Mouse (Mus musculus) forebrain, embryonic 12.5 days (tissue): Measurements from ENCODE around the gene Sipa1l3. TPM values are rescaled to one million over a fixed set of nuclear protein-coding genes. Genes with fewer than 3 reads are reported as not detected.

ENCODE experiments used
- ATAC-seq: fragments of 200-750 bp; cut with Nextera tagmentation; 2 replicates; pipeline ENCODE4 v1.8.0; 2017; ENCODE audit warnings: moderate TSS enrichment; ENCODE audit not compliant: low FRiP score
- H3K27ac ChIP-seq: fragments of 300-500 bp; sonication (generic); 2 replicates; pipeline ENCODE4 v1.5.1; 2016; ENCODE audit warnings: mild to moderate bottlenecking
- H3K27me3 ChIP-seq: fragments of 300-500 bp; sonication (generic); 2 replicates; pipeline ENCODE4 v1.6.1; 2016; ENCODE audit warnings: mild to moderate bottlenecking
- H3K36me3 ChIP-seq: fragments of 300-500 bp; sonication (generic); replicated peaks from 2 replicates; pipeline ENCODE4 v1.6.1; 2016; ENCODE audit warnings: mild to moderate bottlenecking
- H3K4me1 ChIP-seq: fragments of 300-500 bp; sonication (generic); 2 replicates; pipeline ENCODE4 v1.6.1; 2016
- H3K4me2 ChIP-seq: fragments of 300-500 bp; sonication (generic); 2 replicates; pipeline ENCODE4 v1.6.1; 2016; ENCODE audit warnings: mild to moderate bottlenecking, moderate library complexity
- H3K4me3 ChIP-seq: fragments of 300-500 bp; sonication (generic); replicated peaks from 2 replicates; pipeline ENCODE4 v1.5.1; 2016; ENCODE audit warnings: mild to moderate bottlenecking
- H3K9ac ChIP-seq: fragments of 300-500 bp; sonication (generic); 2 replicates; pipeline ENCODE4 v1.6.1; 2016; ENCODE audit warnings: mild to moderate bottlenecking
- H3K9me3 ChIP-seq: fragments of 300-500 bp; sonication (generic); 2 replicates; pipeline ENCODE4 v1.6.1; 2016
- WGBS: fragments of 180-500 bp; shearing (Covaris S2); methylation state at CpG from one replicate; pipeline ENCODE4 v1.1.7; 2016; 5-methylcytosine and 5-hydroxymethylcytosine counted together
- polyA plus RNA-seq: library from polyadenylated mRNA; unstranded; fragments of >200 nt; fragmentation: Nextera tagmentation; extraction: Ambion mirVana; gene quantifications from 2 replicates; pipeline ENCODE4 v1.2.1, GENCODE M21; 2016

Gene Sipa1l3
- polyA plus RNA-seq, 1 experiment from 2014 or later = 12.3 TPM

GRCm38 (mm10) chr7:29521841-29522575, 3.6 kb upstream of the Sipa1l3 start:
- no peak overlapping the region for H3K4me3 ChIP-seq
- H3K4me2 ChIP-seq = no peak overlapping the region
- no peak overlapping the region for H3K9ac ChIP-seq
- no peaks in the 10 kb centered on the region for H3K9me3 ChIP-seq
- H3K27ac ChIP-seq = 0 out of 2 replicates have a peak overlapping the region, but pooled peaks have one; percentile 25
- no peak for ATAC-seq
- H3K36me3 ChIP-seq = no peaks in the 10 kb centered on the region
- no peaks in the 10 kb centered on the region for H3K27me3 ChIP-seq
- WGBS = 59% methylated on average over 5 of the region's 5 CpGs
- H3K4me1 ChIP-seq = peaks cover 14% of the 10 kb centered on the region

GRCm38 (mm10) chr7:29521365-29521764, 2.9 kb upstream of the Sipa1l3 start:
- Histone ChIP-seq H3K27me3 (no peaks in the 10 kb centered on the region), H3K27ac (no peak overlapping the region), H3K4me3 (no peak overlapping the region), H3K9me3 (no peaks in the 10 kb centered on the region), H3K4me2 (no peak overlapping the region), H3K36me3 (no peaks in the 10 kb centered on the region), H3K4me1 (peaks cover 20% of the 10 kb centered on the region), H3K9ac (no peak overlapping the region)
- ATAC-seq = no peak
- 77% methylated on average over 5 of the region's 5 CpGs for WGBS

- Histone ChIP-seq H3K27me3 (no peaks in the 10 kb centered on the region), H3K27ac (no peak overlapping the region), H3K4me2 (no peak overlapping the region), H3K4me1 (peaks cover 24% of the 10 kb centered on the region), H3K9me3 (no peaks in the 10 kb centered on the region), H3K36me3 (no peaks in the 10 kb centered on the region), H3K4me3 (no peak overlapping the region), H3K9ac (no peak overlapping the region)
- WGBS = 83% methylated on average over 2 of the region's 2 CpGs
- ATAC-seq = no peak
Observed at GRCm38 (mm10) chr7:29520794-29521193, 2.4 kb upstream of the Sipa1l3 start.

- WGBS = 0% methylated on average over 19 of the region's 19 CpGs
- Histone ChIP-seq H3K4me1 (peaks cover 24% of the 10 kb centered on the region), H3K36me3 (no peaks in the 10 kb centered on the region), H3K27me3 (no peaks in the 10 kb centered on the region), H3K9me3 (no peaks in the 10 kb centered on the region), H3K9ac (peak overlapping the region; percentile 65), H3K4me2 (peak overlapping the region; percentile 84), H3K4me3 (peak overlapping the region; percentile 92), H3K27ac (peak overlapping the region; percentile 80; the same call in 1 of the 2 replicates)
- peak; percentile 16 for ATAC-seq
Observed at GRCm38 (mm10) chr7:29519211-29519550, 740 bp upstream of the Sipa1l3 start.

DNA sequence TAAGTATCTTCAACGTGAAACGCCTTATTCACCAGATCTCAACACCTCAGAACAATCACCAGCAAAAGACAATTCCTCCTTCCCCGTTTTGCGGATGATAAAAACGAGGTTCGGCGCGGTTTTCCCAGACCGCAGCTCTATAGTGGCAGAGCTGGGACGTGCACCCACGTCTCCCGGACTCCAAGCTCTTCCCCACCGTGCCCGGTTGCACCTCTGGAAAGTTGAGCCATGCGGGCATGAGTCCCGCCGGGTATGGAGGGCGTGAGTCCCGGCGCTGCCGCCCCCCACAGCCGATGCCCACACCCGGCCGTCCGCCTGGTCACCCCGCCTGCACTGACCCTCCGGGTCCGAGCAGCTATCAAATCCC, 404 bp downstream of the Sipa1l3 start:
- peak; percentile 55 for ATAC-seq
- H3K27ac ChIP-seq = peak overlapping the region; percentile 51; the same call in 1 of the 2 replicates
- under 1% methylated on average over 28 of the region's 28 CpGs for WGBS
- peaks cover 21% of the 10 kb centered on the region for H3K4me1 ChIP-seq
- peak overlapping the region; percentile 84 for H3K4me2 ChIP-seq
- peak overlapping the region; percentile 75 for H3K9ac ChIP-seq
- H3K9me3 ChIP-seq = no peaks in the 10 kb centered on the region
- H3K36me3 ChIP-seq = no peaks in the 10 kb centered on the region
- H3K4me3 ChIP-seq = peak overlapping the region; percentile 92
- H3K27me3 ChIP-seq = no peaks in the 10 kb centered on the region

GRCm38 (mm10) chr7:29517178-29517577, 1.3 kb downstream of the Sipa1l3 start:
- Histone ChIP-seq H3K27me3 (no peaks in the 10 kb centered on the region), H3K36me3 (no peaks in the 10 kb centered on the region), H3K27ac (no peak overlapping the region), H3K9me3 (no peaks in the 10 kb centered on the region), H3K4me3 (peak overlapping the region; percentile 92), H3K9ac (no peak overlapping the region; the same call in 1 of the 2 replicates), H3K4me1 (peaks cover 21% of the 10 kb centered on the region), H3K4me2 (peak overlapping the region; percentile 84)
- no peak for ATAC-seq
- WGBS = 67% methylated on average over 5 of the region's 5 CpGs

- Histone ChIP-seq H3K27me3 (no peaks in the 10 kb centered on the region), H3K4me1 (peaks cover 36% of the 10 kb centered on the region), H3K9me3 (no peaks in the 10 kb centered on the region), H3K4me3 (no peak overlapping the region), H3K27ac (no peak overlapping the region), H3K9ac (no peak overlapping the region), H3K4me2 (no peak overlapping the region), H3K36me3 (no peaks in the 10 kb centered on the region)
- no peak for ATAC-seq
- WGBS = 92% methylated on average over 3 of the region's 3 CpGs
Observed at GRCm38 (mm10) chr7:29515652-29516051, 2.8 kb downstream of the Sipa1l3 start.

DNA sequence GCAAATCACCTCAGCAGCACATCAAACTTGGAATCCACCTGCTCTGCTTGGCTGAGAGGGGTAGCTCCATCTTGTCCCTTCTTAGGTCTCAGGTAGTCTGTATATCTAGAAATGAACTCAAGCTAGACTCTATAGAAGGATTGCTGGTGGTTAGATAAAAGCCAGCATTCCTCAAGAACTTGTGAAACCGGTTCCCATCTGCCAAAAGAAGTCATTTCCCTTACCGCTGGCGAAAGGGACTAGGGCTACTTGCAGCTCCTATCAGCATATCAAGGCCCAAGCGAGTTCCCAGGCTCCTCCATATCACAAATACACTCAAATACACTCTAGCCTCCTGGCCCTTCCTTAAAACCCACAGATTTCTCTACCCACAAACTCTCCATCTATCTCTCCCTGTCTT, 5.7 kb downstream of the Sipa1l3 start:
- no peak overlapping the region for H3K9ac ChIP-seq
- ATAC-seq = no peak

GRCm38 (mm10) chr7:29511598-29512275, 6.7 kb downstream of the Sipa1l3 start:
- H3K4me2 ChIP-seq = no peak overlapping the region
- no peak for ATAC-seq
- H3K4me3 ChIP-seq = no peak overlapping the region
- no peaks in the 10 kb centered on the region for H3K27me3 ChIP-seq
- H3K9ac ChIP-seq = no peak overlapping the region
- H3K36me3 ChIP-seq = no peaks in the 10 kb centered on the region
- no peak overlapping the region for H3K27ac ChIP-seq
- H3K4me1 ChIP-seq = peaks cover 21% of the 10 kb centered on the region
- WGBS = 55% methylated on average over 9 of the region's 9 CpGs
- H3K9me3 ChIP-seq = no peaks in the 10 kb centered on the region

More for the DNA sequence above, 5.7 kb downstream of the Sipa1l3 start:
- Histone ChIP-seq H3K9me3 (no peaks in the 10 kb centered on the region), H3K36me3 (no peaks in the 10 kb centered on the region), H3K27me3 (no peaks in the 10 kb centered on the region), H3K4me1 (peaks cover 31% of the 10 kb centered on the region), H3K4me2 (no peak overlapping the region), H3K4me3 (no peak overlapping the region), H3K27ac (no peak overlapping the region)
- 52% methylated on average over 4 of the region's 4 CpGs for WGBS

GRCm38 (mm10) chr7:29508522-29508921, 9.9 kb downstream of the Sipa1l3 start:
- Histone ChIP-seq H3K9ac (no peak overlapping the region), H3K36me3 (no peaks in the 10 kb centered on the region), H3K4me3 (no peak overlapping the region), H3K27me3 (no peaks in the 10 kb centered on the region), H3K4me2 (no peak overlapping the region), H3K4me1 (peaks cover 39% of the 10 kb centered on the region), H3K27ac (no peak overlapping the region), H3K9me3 (no peaks in the 10 kb centered on the region)
- ATAC-seq = no peak
- WGBS = 89% methylated on average over 7 of the region's 7 CpGs

GRCm38 (mm10) chr7:29505337-29506318, 12.8 kb downstream of the Sipa1l3 start:
- ATAC-seq = peak; percentile 64; the same call in 1 of the 2 replicates
- H3K27ac ChIP-seq = no peak overlapping the region
- H3K9ac ChIP-seq = no peak overlapping the region

More at GRCm38 (mm10) chr7:29505337-29506318, 12.8 kb downstream of the Sipa1l3 start:
- no peaks in the 10 kb centered on the region for H3K9me3 ChIP-seq
- peak overlapping the region; percentile 15; the same call in 1 of the 2 replicates for H3K4me2 ChIP-seq
- 27% methylated on average over 18 of the region's 18 CpGs for WGBS
- H3K4me3 ChIP-seq = no peak overlapping the region
- no peaks in the 10 kb centered on the region for H3K27me3 ChIP-seq
- no peaks in the 10 kb centered on the region for H3K36me3 ChIP-seq
- H3K4me1 ChIP-seq = peaks cover 26% of the 10 kb centered on the region
